Mouse (Mus musculus) NIH3T3 (cell line): ENCODE data around the gene Rnf31.

Source experiments
- DNase-seq: peaks from one replicate; pipeline ENCODE4 v3.0.0-alpha.2; 2012; ENCODE audit warnings: low read depth

The Rnf31 gene

GRCm38 (mm10) chr14:55591331-55591891 lies at the start of gene Rnf31:
Gene Rnf31, plus strand, starts transcription at chr14:55591708.
- peak; percentile 93 for DNase-seq

GRCm38 (mm10) chr14:55542268-55542667 lies 49.2 kb upstream of the Rnf31 start:
- DNase-seq, result no peak

- no peak for DNase-seq
Observed at GRCm38 (mm10) chr14:55544334-55544733, 47.2 kb upstream of the Rnf31 start.

GRCm38 (mm10) chr14:55550191-55550590 lies 41.3 kb upstream of the Rnf31 start:
- no peak for DNase-seq

GRCm38 (mm10) chr14:55551347-55551746 lies 40.2 kb upstream of the Rnf31 start:
- no peak for DNase-seq

GRCm38 (mm10) chr14:55551794-55552193 lies 39.7 kb upstream of the Rnf31 start:
- DNase-seq, result no peak

GRCm38 (mm10) chr14:55554635-55555034 lies 36.9 kb upstream of the Rnf31 start:
- no peak for DNase-seq

GRCm38 (mm10) chr14:55555788-55556187 lies 35.7 kb upstream of the Rnf31 start:
- DNase-seq, result no peak

GRCm38 (mm10) chr14:55557003-55557402 lies 34.5 kb upstream of the Rnf31 start:
- DNase-seq, result peak; percentile 90

- no peak for DNase-seq
Observed at GRCm38 (mm10) chr14:55557587-55557986, 33.9 kb upstream of the Rnf31 start.

- DNase-seq, result no peak
Observed at GRCm38 (mm10) chr14:55558740-55559448, 32.6 kb upstream of the Rnf31 start.

GRCm38 (mm10) chr14:55559799-55560201 lies 31.7 kb upstream of the Rnf31 start, which contains the start of gene Dcaf11:
Gene Dcaf11, plus strand, starts transcription at chr14:55560006.
- DNase-seq, result peak; percentile 78

- DNase-seq, result peak; percentile 97
Observed at GRCm38 (mm10) chr14:55560202-55561073, 31.1 kb upstream of the Rnf31 start, which contains the start of gene A730061H03Rik. Gene A730061H03Rik, minus strand, starts transcription at chr14:55560406.

- DNase-seq, result no peak
Observed at GRCm38 (mm10) chr14:55561860-55562259, 29.6 kb upstream of the Rnf31 start.

GRCm38 (mm10) chr14:55563249-55563648 lies 28.3 kb upstream of the Rnf31 start:
- DNase-seq, result no peak

- peak; percentile 35 for DNase-seq
Observed at GRCm38 (mm10) chr14:55565748-55566147, 25.8 kb upstream of the Rnf31 start.

GRCm38 (mm10) chr14:55567496-55567895 lies 24.0 kb upstream of the Rnf31 start:
- no peak for DNase-seq

GRCm38 (mm10) chr14:55570588-55570987 lies 20.9 kb upstream of the Rnf31 start:
- no peak for DNase-seq

GRCm38 (mm10) chr14:55571760-55572159 lies 19.7 kb upstream of the Rnf31 start:
- no peak for DNase-seq

GRCm38 (mm10) chr14:55575302-55575701 lies 16.2 kb upstream of the Rnf31 start, which contains the start of gene Fitm1:
Gene Fitm1, plus strand, starts transcription at chr14:55575617.
- DNase-seq, result no peak

- DNase-seq, result no peak
Observed at GRCm38 (mm10) chr14:55575711-55576110, 15.8 kb upstream of the Rnf31 start.

GRCm38 (mm10) chr14:55576376-55576775 lies 15.1 kb upstream of the Rnf31 start:
- no peak for DNase-seq
